Mouse (Mus musculus) heart, embryonic 15.5 days (tissue): ENCODE results near the gene Il17rd. TPM values are rescaled to one million over a fixed set of nuclear protein-coding genes. Genes with fewer than 3 reads are reported as not detected.

Experiments
- ATAC-seq: fragments of 200-750 bp; cut with Nextera tagmentation; replicated peaks from 2 replicates; pipeline ENCODE4 v1.8.0; 2017; ENCODE audit warnings: low read depth, moderate TSS enrichment; ENCODE audit not compliant: insufficient number of reproducible peaks, insufficient read depth, low FRiP score
- H3K27ac ChIP-seq: fragments of 300-500 bp; sonication (generic); 2 replicates; pipeline ENCODE4 v1.5.1; 2015; ENCODE audit warnings: mild to moderate bottlenecking, inconsistent platforms
- H3K27me3 ChIP-seq: fragments of 300-500 bp; sonication (generic); 2 replicates; pipeline ENCODE4 v1.6.1; 2015; ENCODE audit warnings: inconsistent platforms
- H3K36me3 ChIP-seq: fragments of 300-500 bp; sonication (generic); 2 replicates; pipeline ENCODE4 v1.6.1; 2015; ENCODE audit warnings: mild to moderate bottlenecking, inconsistent platforms
- H3K4me1 ChIP-seq: fragments of 300-500 bp; sonication (generic); replicated peaks from 2 replicates; pipeline ENCODE4 v1.6.1; 2015; ENCODE audit warnings: inconsistent platforms
- H3K4me2 ChIP-seq: fragments of 300-500 bp; sonication (generic); 2 replicates; pipeline ENCODE4 v1.6.1; 2015; ENCODE audit warnings: inconsistent platforms, mild to moderate bottlenecking, moderate library complexity
- H3K4me3 ChIP-seq: fragments of 300-500 bp; sonication (generic); 2 replicates; pipeline ENCODE4 v1.5.1; 2015; ENCODE audit warnings: mild to moderate bottlenecking, inconsistent platforms
- H3K9ac ChIP-seq: fragments of 300-500 bp; sonication (generic); 2 replicates; pipeline ENCODE4 v1.6.1; 2015; ENCODE audit warnings: mild to moderate bottlenecking, inconsistent platforms
- H3K9me3 ChIP-seq: fragments of 300-500 bp; sonication (generic); replicated peaks from 2 replicates; pipeline ENCODE4 v1.6.1; 2016; ENCODE audit warnings: inconsistent platforms
- WGBS: fragments of 180-500 bp; shearing (Covaris S2); methylation state at CpG from one replicate; pipeline ENCODE4 v1.1.7; 2015; ENCODE audit warnings: mixed read lengths; 5-methylcytosine and 5-hydroxymethylcytosine counted together
- polyA plus RNA-seq: library from polyadenylated mRNA; unstranded; fragments of >200 nt; fragmentation: Nextera tagmentation; extraction: Ambion mirVana; gene quantifications from 2 replicates; pipeline ENCODE4 v1.2.1, GENCODE M21; 2015

Il17rd gene
- polyA plus RNA-seq, 1 experiment from 2014 or later, result 1.1 TPM

DNA sequence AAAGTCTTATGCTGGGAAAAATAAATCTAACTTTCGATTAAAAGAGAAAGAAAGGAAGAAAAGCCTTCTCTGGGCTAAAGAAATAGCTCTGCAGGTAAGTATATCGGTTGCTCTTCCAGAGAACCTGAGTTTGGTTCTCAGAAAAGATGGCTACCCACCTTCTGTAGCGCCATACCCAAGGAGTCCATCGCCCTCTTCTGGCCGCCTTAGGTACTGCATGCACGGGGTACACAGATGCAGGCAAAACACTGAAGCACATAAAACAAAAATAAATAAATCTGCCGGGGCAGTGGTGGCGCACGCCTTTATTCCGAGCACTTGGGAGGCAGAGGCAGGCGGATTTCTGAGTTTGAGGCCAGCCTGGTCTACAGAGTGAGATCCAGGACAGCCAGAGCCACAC lies 15.9 kb upstream of the Il17rd start:
- WGBS, result 47% methylated on average over 11 of the region's 11 CpGs
- no peaks in the 10 kb centered on the region for H3K9me3 ChIP-seq
- no peak for ATAC-seq
- no peak overlapping the region for H3K4me2 ChIP-seq
- H3K27me3 ChIP-seq, result no peaks in the 10 kb centered on the region
- H3K4me1 ChIP-seq, result no peaks in the 10 kb centered on the region
- no peak overlapping the region for H3K27ac ChIP-seq
- no peak overlapping the region for H3K4me3 ChIP-seq
- no peaks in the 10 kb centered on the region for H3K36me3 ChIP-seq
- H3K9ac ChIP-seq, result no peak overlapping the region

- WGBS, result 65% methylated on average over 4 of the region's 4 CpGs
- Histone ChIP-seq H3K36me3 (no peaks in the 10 kb centered on the region), H3K4me3 (no peak overlapping the region), H3K4me1 (peaks cover 3% of the 10 kb centered on the region; the same call in 1 of the 2 replicates), H3K4me2 (no peak overlapping the region), H3K9me3 (no peaks in the 10 kb centered on the region), H3K27me3 (no peaks in the 10 kb centered on the region), H3K9ac (no peak overlapping the region), H3K27ac (no peak overlapping the region)
- no peak for ATAC-seq
These were observed 14.1 kb upstream of the Il17rd start for GRCm38 (mm10) chr14:27024664-27025063.

- Histone ChIP-seq H3K9me3 (no peaks in the 10 kb centered on the region), H3K4me1 (peaks cover 4% of the 10 kb centered on the region; the same call in 1 of the 2 replicates), H3K4me3 (no peak overlapping the region), H3K36me3 (no peaks in the 10 kb centered on the region), H3K27ac (no peak overlapping the region), H3K27me3 (no peaks in the 10 kb centered on the region), H3K4me2 (peak overlapping the region; percentile 41), H3K9ac (no peak overlapping the region)
- ATAC-seq, result no peak
- WGBS, result 2% methylated on average over 15 of the region's 15 CpGs
These were observed 9.0 kb upstream of the Il17rd start for GRCm38 (mm10) chr14:27029771-27030173.

DNA sequence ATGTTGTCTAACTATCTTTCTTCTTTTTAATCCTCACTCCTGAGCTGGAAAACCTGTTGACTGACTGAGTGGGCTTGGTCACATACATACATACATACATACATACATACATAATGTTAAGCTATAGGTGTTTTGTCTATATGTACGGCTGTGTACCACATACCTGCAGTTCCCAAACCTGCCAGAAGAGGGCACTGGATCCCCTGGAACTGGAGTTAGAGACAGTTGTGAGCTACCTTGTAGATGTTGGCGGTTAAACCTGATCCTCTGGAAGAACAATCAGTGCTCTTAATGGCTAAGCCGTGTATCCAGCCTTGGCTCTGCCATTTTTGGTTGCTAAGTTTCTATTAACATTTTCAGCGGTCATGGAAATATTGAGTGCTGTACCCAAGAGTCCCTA lies 7.6 kb upstream of the Il17rd start:
- H3K4me3 ChIP-seq, result no peak overlapping the region
- no peak for ATAC-seq
- H3K36me3 ChIP-seq, result no peaks in the 10 kb centered on the region
- no peak overlapping the region for H3K27ac ChIP-seq
- 24% methylated on average over 4 of the region's 4 CpGs for WGBS
- peaks cover 4% of the 10 kb centered on the region; the same call in 1 of the 2 replicates for H3K4me1 ChIP-seq
- no peak overlapping the region for H3K9ac ChIP-seq
- no peak overlapping the region for H3K4me2 ChIP-seq
- no peaks in the 10 kb centered on the region for H3K27me3 ChIP-seq
- no peaks in the 10 kb centered on the region for H3K9me3 ChIP-seq

- Histone ChIP-seq H3K4me2 (no peak overlapping the region), H3K9me3 (no peaks in the 10 kb centered on the region), H3K27me3 (no peaks in the 10 kb centered on the region), H3K27ac (no peak overlapping the region), H3K4me1 (peaks cover 13% of the 10 kb centered on the region), H3K9ac (no peak overlapping the region), H3K4me3 (no peak overlapping the region), H3K36me3 (no peaks in the 10 kb centered on the region)
- 62% methylated on average over 1 of the region's 1 CpGs for WGBS
- no peak for ATAC-seq
These were observed 1.2 kb upstream of the Il17rd start for GRCm38 (mm10) chr14:27037513-27037912.

DNA sequence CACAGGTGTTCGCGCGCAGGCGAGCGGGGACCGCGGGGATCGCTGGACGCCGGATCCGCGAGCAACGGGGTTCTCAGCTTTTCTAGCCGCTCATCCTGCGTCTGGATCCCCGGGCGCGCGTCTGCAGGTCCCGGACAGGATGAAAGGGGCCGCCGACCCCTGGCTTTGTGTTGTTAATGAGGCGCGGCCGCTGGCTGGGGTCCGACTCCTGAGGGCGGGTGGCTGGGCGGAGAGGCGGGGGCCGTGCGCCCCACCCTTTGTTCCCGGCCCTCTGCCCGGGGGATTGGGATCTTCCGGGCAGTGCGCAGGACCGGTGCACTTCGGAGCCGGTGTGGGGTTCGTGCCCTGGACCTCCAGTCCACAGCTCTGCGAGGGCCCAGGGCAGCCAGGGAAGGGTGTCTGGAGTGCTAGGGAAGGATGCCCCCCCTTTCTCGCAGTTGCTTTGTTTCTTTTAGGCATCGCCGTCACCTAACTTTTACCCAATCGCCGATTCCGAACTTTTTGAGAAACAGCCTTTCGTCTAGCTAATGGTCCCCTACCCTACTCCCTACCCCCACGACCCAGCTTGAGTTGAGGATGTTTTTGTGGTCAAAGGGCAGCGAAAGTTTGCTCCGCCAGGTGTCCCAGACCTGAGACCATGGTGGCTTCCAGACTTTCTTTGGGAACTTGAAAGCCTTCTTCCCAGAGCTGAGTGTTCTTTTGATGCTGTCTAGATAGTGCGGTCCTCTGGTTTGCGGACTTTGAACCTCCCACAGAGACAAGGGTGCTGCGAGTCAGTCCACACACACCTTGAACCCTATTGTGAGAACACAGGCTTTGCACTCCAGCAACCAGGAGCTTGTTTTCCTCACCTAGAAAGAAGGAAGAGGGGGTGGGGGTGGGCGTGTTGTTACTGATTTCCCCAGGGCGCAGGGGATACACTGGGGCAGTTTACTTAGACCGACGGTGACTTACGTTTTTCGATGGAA lies 824 bp downstream of the Il17rd start:
- peak overlapping the region; percentile 78 for H3K4me3 ChIP-seq
- no peaks in the 10 kb centered on the region for H3K36me3 ChIP-seq
- peaks cover 32% of the 10 kb centered on the region for H3K4me1 ChIP-seq
- peak overlapping the region; percentile 97 for H3K4me2 ChIP-seq
- no peaks in the 10 kb centered on the region for H3K27me3 ChIP-seq
- H3K9ac ChIP-seq, result peak overlapping the region; percentile 72
- peak; percentile 54 for ATAC-seq
- H3K27ac ChIP-seq, result peak overlapping the region; percentile 60
- WGBS, result under 1% methylated on average over 59 of the region's 59 CpGs
- H3K9me3 ChIP-seq, result no peaks in the 10 kb centered on the region

DNA sequence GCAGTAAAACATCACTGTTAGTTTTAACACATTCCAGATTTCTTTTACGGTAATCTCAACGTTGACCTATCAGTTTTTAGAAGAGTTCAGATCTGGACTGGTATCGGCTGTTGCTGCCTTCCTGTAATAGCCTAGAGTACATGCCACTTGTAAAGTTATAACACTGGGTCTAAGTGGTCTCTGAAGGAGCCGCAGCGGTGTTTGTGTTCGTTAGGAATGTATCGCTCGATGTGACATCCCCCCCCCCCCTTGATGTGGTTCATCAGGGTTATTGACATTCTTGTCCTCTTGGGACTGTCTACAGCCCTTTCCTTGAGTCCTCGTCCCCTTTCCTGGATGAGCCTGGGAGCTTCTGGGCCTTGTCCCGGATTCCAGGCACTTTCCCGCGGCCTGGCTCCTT lies 1.7 kb downstream of the Il17rd start:
- H3K27me3 ChIP-seq, result no peaks in the 10 kb centered on the region
- peak overlapping the region; percentile 78 for H3K4me3 ChIP-seq
- ATAC-seq, result no peak
- H3K9ac ChIP-seq, result 0 out of 2 replicates have a peak overlapping the region, but pooled peaks have one; percentile 72
- H3K4me1 ChIP-seq, result peaks cover 39% of the 10 kb centered on the region
- H3K9me3 ChIP-seq, result no peaks in the 10 kb centered on the region
- no peaks in the 10 kb centered on the region for H3K36me3 ChIP-seq
- 24% methylated on average over 12 of the region's 12 CpGs for WGBS
- no peak overlapping the region for H3K27ac ChIP-seq
- H3K4me2 ChIP-seq, result peak overlapping the region; percentile 97

DNA sequence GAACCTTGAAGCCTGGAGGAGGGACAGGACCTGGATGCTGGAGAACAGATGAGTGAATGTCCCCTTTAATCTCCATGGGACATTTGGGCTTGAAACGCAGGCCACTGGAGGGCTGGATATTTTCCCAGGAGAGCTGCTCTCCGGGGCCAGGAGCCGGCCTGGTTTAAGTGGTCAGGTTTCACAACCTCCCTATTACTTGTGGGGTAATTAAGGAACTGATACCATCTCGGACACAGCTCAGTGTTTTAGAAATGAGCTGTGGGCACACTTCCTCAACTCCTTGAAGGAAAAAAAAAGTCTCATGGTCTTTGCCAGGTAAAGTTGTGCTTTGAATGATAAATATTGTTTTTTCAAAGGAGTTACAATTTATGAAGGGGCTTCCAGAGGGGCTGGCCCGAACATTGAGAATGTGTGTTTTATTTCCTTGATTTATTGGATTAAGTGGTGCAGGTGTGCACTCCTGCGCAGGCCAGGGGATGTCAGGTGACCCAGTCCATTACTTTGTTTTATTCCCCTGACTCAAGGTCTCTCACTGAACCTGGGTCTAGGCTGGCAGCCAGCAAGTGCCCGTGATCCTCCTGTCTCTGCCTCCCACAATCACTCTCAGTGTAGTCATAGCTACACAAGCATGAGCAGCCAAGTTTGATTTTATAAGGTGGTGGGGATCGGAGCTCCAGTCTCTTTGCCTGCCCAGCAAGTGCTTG lies 3.7 kb downstream of the Il17rd start:
- no peaks in the 10 kb centered on the region for H3K9me3 ChIP-seq

GRCm38 (mm10) chr14:27043416-27043815 lies 4.7 kb downstream of the Il17rd start:
- no peak overlapping the region for H3K9ac ChIP-seq
- no peaks in the 10 kb centered on the region for H3K27me3 ChIP-seq
- H3K4me1 ChIP-seq, result peaks cover 41% of the 10 kb centered on the region
- H3K36me3 ChIP-seq, result no peaks in the 10 kb centered on the region
- no peak for ATAC-seq
- H3K4me3 ChIP-seq, result no peak overlapping the region
- WGBS, result 29% methylated on average over 5 of the region's 5 CpGs
- H3K4me2 ChIP-seq, result 0 out of 2 replicates have a peak overlapping the region, but pooled peaks have one; percentile 12
- no peaks in the 10 kb centered on the region for H3K9me3 ChIP-seq
- H3K27ac ChIP-seq, result peak overlapping the region; percentile 5; the same call in 1 of the 2 replicates

More for the DNA sequence above, 3.7 kb downstream of the Il17rd start:
- no peak overlapping the region for H3K27ac ChIP-seq
- H3K27me3 ChIP-seq, result no peaks in the 10 kb centered on the region
- H3K4me1 ChIP-seq, result peaks cover 39% of the 10 kb centered on the region
- no peak for ATAC-seq
- WGBS, result 62% methylated on average over 8 of the region's 8 CpGs
- H3K36me3 ChIP-seq, result no peaks in the 10 kb centered on the region
- no peak overlapping the region for H3K4me3 ChIP-seq
- H3K9ac ChIP-seq, result no peak overlapping the region
- no peak overlapping the region for H3K4me2 ChIP-seq

- H3K4me1 ChIP-seq, result peaks cover 41% of the 10 kb centered on the region
- H3K9me3 ChIP-seq, result no peaks in the 10 kb centered on the region
- WGBS, result 12% methylated on average over 11 of the region's 11 CpGs
- no peaks in the 10 kb centered on the region for H3K27me3 ChIP-seq
- no peak overlapping the region for H3K4me3 ChIP-seq
- H3K27ac ChIP-seq, result peak overlapping the region; percentile 5
- no peaks in the 10 kb centered on the region for H3K36me3 ChIP-seq
- ATAC-seq, result 0 out of 2 replicates have a peak, but pooled peaks have one; percentile 25
- peak overlapping the region; percentile 6 for H3K4me2 ChIP-seq
- no peak overlapping the region for H3K9ac ChIP-seq
These were observed 5.7 kb downstream of the Il17rd start for GRCm38 (mm10) chr14:27044221-27044966.

- ATAC-seq, result peak; percentile 63; the same call in 1 of the 2 replicates
- Histone ChIP-seq H3K36me3 (no peaks in the 10 kb centered on the region), H3K27ac (peak overlapping the region; percentile 5; the same call in 1 of the 2 replicates), H3K9me3 (no peaks in the 10 kb centered on the region), H3K27me3 (no peaks in the 10 kb centered on the region), H3K9ac (no peak overlapping the region), H3K4me3 (no peak overlapping the region), H3K4me2 (peak overlapping the region; percentile 6), H3K4me1 (peaks cover 36% of the 10 kb centered on the region)
- 9% methylated on average over 2 of the region's 2 CpGs for WGBS
These were observed 6.2 kb downstream of the Il17rd start for GRCm38 (mm10) chr14:27044967-27045361.
